Mouse (Mus musculus) hindbrain, embryonic 11.5 days (tissue): ENCODE data around the gene Sypl2. TPM values are rescaled to one million over a fixed set of nuclear protein-coding genes. Genes with fewer than 3 reads are reported as not detected.

Source experiments
- ATAC-seq: fragments of 200-750 bp; cut with Nextera tagmentation; 2 replicates; pipeline ENCODE4 v1.8.0; 2017; ENCODE audit warnings: mild to moderate bottlenecking, moderate TSS enrichment, moderate library complexity; ENCODE audit not compliant: low FRiP score
- DNase-seq: peaks from one replicate; pipeline ENCODE4 v3.0.0-alpha.2; 2015; ENCODE audit warnings: low spot score
- H3K27ac ChIP-seq: fragments of 300-500 bp; sonication (generic); 2 replicates; pipeline ENCODE4 v1.5.1; 2014; ENCODE audit warnings: mild to moderate bottlenecking, low read depth, low read length
- H3K27me3 ChIP-seq: fragments of 300-500 bp; sonication (generic); 2 replicates; pipeline ENCODE4 v1.6.1; 2014; ENCODE audit warnings: mild to moderate bottlenecking, low read length, moderate library complexity, mixed read lengths; ENCODE audit not compliant: control insufficient read depth, insufficient read depth
- H3K36me3 ChIP-seq: fragments of 300-500 bp; sonication (generic); 2 replicates; pipeline ENCODE4 v1.6.1; 2014; ENCODE audit warnings: mild to moderate bottlenecking, low read length, moderate library complexity, mixed read lengths; ENCODE audit not compliant: control insufficient read depth, insufficient read depth
- H3K4me1 ChIP-seq: fragments of 300-500 bp; sonication (generic); replicated peaks from 2 replicates; pipeline ENCODE4 v1.6.1; 2014; ENCODE audit warnings: low read length, mixed read lengths; ENCODE audit not compliant: control insufficient read depth, insufficient read depth
- H3K4me2 ChIP-seq: fragments of 300-500 bp; sonication (generic); replicated peaks from 2 replicates; pipeline ENCODE4 v1.6.1; 2014; ENCODE audit warnings: mild to moderate bottlenecking, low read depth, low read length
- H3K4me3 ChIP-seq: fragments of 300-500 bp; sonication (generic); 2 replicates; pipeline ENCODE4 v1.5.1; 2014; ENCODE audit warnings: low read depth, low read length
- H3K9ac ChIP-seq: fragments of 300-500 bp; sonication (generic); 2 replicates; pipeline ENCODE4 v1.6.1; 2014; ENCODE audit warnings: low read depth, low read length
- H3K9me3 ChIP-seq: fragments of 300-500 bp; sonication (generic); 2 replicates; pipeline ENCODE4 v1.6.1; 2016; ENCODE audit warnings: low read length; ENCODE audit not compliant: control insufficient read depth
- WGBS: fragments of 180-500 bp; shearing (Covaris S2); extraction: QIAGEN DNeasy Blood & Tissue Kit; methylation state at CpG from one replicate; pipeline ENCODE4 v1.1.7; 2014; 5-methylcytosine and 5-hydroxymethylcytosine counted together
- polyA plus RNA-seq: library from polyadenylated mRNA; unstranded; fragments of >200 nt; fragmentation: Nextera tagmentation; extraction: Ambion mirVana; gene quantifications from 2 replicates; pipeline ENCODE4 v1.2.1, GENCODE M21; 2014

The Sypl2 gene
- polyA plus RNA-seq, 1 experiment from 2014 or later: 0.59 TPM

GRCm38 (mm10) chr3:108227521-108227920 is 1.1 kb upstream of the Sypl2 start:
- H3K9ac ChIP-seq: no peak overlapping the region
- no peaks in the 10 kb centered on the region for H3K36me3 ChIP-seq
- no peak for ATAC-seq
- no peak overlapping the region for H3K4me3 ChIP-seq
- DNase-seq: no peak
- H3K27ac ChIP-seq: no peak overlapping the region
- H3K4me1 ChIP-seq: 0 out of 2 replicates have a peak, but pooled peaks cover 5% of the 10 kb centered on the region
- peaks cover 29% of the 10 kb centered on the region for H3K27me3 ChIP-seq
- H3K4me2 ChIP-seq: no peak overlapping the region
- whole genome bisulfite sequencing: 79% methylated on average over 2 of the region's 2 CpGs
- H3K9me3 ChIP-seq: no peaks in the 10 kb centered on the region

GRCm38 (mm10) chr3:108225711-108226557 is 514 bp downstream of the Sypl2 start:
- DNase-seq: peak; percentile 52
- Histone ChIP-seq H3K9me3 (no peaks in the 10 kb centered on the region), H3K36me3 (no peaks in the 10 kb centered on the region), H3K4me2 (peak overlapping the region; percentile 64), H3K9ac (peak overlapping the region; percentile 40), H3K4me1 (0 out of 2 replicates have a peak, but pooled peaks cover 5% of the 10 kb centered on the region), H3K4me3 (peak overlapping the region; percentile 39), H3K27ac (no peak overlapping the region), H3K27me3 (peaks cover 29% of the 10 kb centered on the region)
- WGBS: 3% methylated on average over 60 of the region's 67 CpGs
- peak; percentile 49 for ATAC-seq

- no peak for ATAC-seq
Measured at GRCm38 (mm10) chr3:108220661-108221060, 5.8 kb downstream of the Sypl2 start.

GRCm38 (mm10) chr3:108214734-108215133 is 11.7 kb downstream of the Sypl2 start:
- Histone ChIP-seq H3K27me3 (no peaks in the 10 kb centered on the region), H3K4me3 (no peak overlapping the region), H3K36me3 (no peaks in the 10 kb centered on the region), H3K9ac (no peak overlapping the region), H3K4me2 (no peak overlapping the region), H3K27ac (no peak overlapping the region), H3K4me1 (no peaks in the 10 kb centered on the region), H3K9me3 (no peaks in the 10 kb centered on the region)
- DNase-seq (peak; percentile 36), ATAC-seq (no peak)
- 30% methylated on average over 5 of the region's 5 CpGs for WGBS

More at GRCm38 (mm10) chr3:108220661-108221060, 5.8 kb downstream of the Sypl2 start:
- H3K27ac ChIP-seq: no peak overlapping the region
- no peaks in the 10 kb centered on the region for H3K36me3 ChIP-seq
- H3K27me3 ChIP-seq: peaks cover 9% of the 10 kb centered on the region
- WGBS: 83% methylated on average over 3 of the region's 3 CpGs
- H3K9me3 ChIP-seq: no peaks in the 10 kb centered on the region
- no peak for DNase-seq
- H3K9ac ChIP-seq: no peak overlapping the region
- no peaks in the 10 kb centered on the region for H3K4me1 ChIP-seq
- no peak overlapping the region for H3K4me3 ChIP-seq
- H3K4me2 ChIP-seq: no peak overlapping the region

- no peak for DNase-seq
- ATAC-seq: no peak
- no peak overlapping the region for H3K27ac ChIP-seq
- no peak overlapping the region for H3K9ac ChIP-seq
- H3K4me3 ChIP-seq: no peak overlapping the region
- H3K27me3 ChIP-seq: no peaks in the 10 kb centered on the region
- no peaks in the 10 kb centered on the region for H3K9me3 ChIP-seq
- H3K4me2 ChIP-seq: no peak overlapping the region
- no peaks in the 10 kb centered on the region; the same call in none of the 2 replicates for H3K4me1 ChIP-seq
- 88% methylated on average over 8 of the region's 8 CpGs for WGBS
- no peaks in the 10 kb centered on the region for H3K36me3 ChIP-seq
Measured at GRCm38 (mm10) chr3:108212406-108212805, 14.0 kb downstream of the Sypl2 start.

GRCm38 (mm10) chr3:108211845-108212244 is 14.6 kb downstream of the Sypl2 start:
- Histone ChIP-seq H3K9ac (no peak overlapping the region), H3K4me1 (no peaks in the 10 kb centered on the region; the same call in none of the 2 replicates), H3K4me2 (no peak overlapping the region), H3K9me3 (no peaks in the 10 kb centered on the region), H3K36me3 (no peaks in the 10 kb centered on the region), H3K4me3 (no peak overlapping the region), H3K27ac (no peak overlapping the region), H3K27me3 (no peaks in the 10 kb centered on the region)
- WGBS: 85% methylated on average over 6 of the region's 6 CpGs
- DNase-seq (no peak), ATAC-seq (no peak)

GRCm38 (mm10) chr3:108210771-108211139 is 15.7 kb downstream of the Sypl2 start, which contains the start of gene Atxn7l2:
Gene Atxn7l2, minus strand, starts transcription at chr3:108210934.
- 0% methylated on average over 14 of the region's 14 CpGs for WGBS
- ATAC-seq (peak; percentile 86), DNase-seq (no peak)

GRCm38 (mm10) chr3:108209946-108210770 is 16.3 kb downstream of the Sypl2 start:
- peaks cover 3% of the 10 kb centered on the region; the same call in 1 of the 2 replicates for H3K36me3 ChIP-seq
- H3K9ac ChIP-seq: peak overlapping the region; percentile 89
- H3K9me3 ChIP-seq: no peaks in the 10 kb centered on the region
- no peaks in the 10 kb centered on the region; the same call in none of the 2 replicates for H3K4me1 ChIP-seq
- under 1% methylated on average over 48 of the region's 72 CpGs for WGBS
- H3K4me3 ChIP-seq: peak overlapping the region; percentile 68
- peak overlapping the region; percentile 75 for H3K4me2 ChIP-seq
- ATAC-seq (peak; percentile 96), DNase-seq (peak; percentile 98)
- H3K27ac ChIP-seq: peak overlapping the region; percentile 96
- H3K27me3 ChIP-seq: no peaks in the 10 kb centered on the region

More at GRCm38 (mm10) chr3:108210771-108211139, 15.7 kb downstream of the Sypl2 start, which contains the start of gene Atxn7l2:
- Histone ChIP-seq H3K4me2 (peak within 1 kb of the TSS; percentile 75), H3K27ac (peak within 1 kb of the TSS; percentile 96), H3K9ac (peak within 1 kb of the TSS; percentile 89), H3K4me1 (no peaks in the 10 kb centered on the region; the same call in none of the 2 replicates), H3K4me3 (peak within 1 kb of the TSS; percentile 68), H3K27me3 (no peaks in the 10 kb centered on the region), H3K9me3 (no peaks in the 10 kb centered on the region), H3K36me3 (no peaks in the 10 kb centered on the region)
